Mouse (Mus musculus) olfactory bulb, adult 2 months (tissue): Measurements from ENCODE around the gene Sec31a.

Source experiments
- CTCF ChIP-seq: fragments of 200-500 bp; IDR thresholded peaks from 2 replicates; pipeline ENCODE4 v1.5.1; 2012; ENCODE audit warnings: low read depth, mild to moderate bottlenecking, low read length, moderate library complexity; ENCODE audit not compliant: insufficient read depth
- POLR2A ChIP-seq: fragments of 200-500 bp; IDR thresholded peaks from 2 replicates; pipeline ENCODE4 v1.6.1; 2012; ENCODE audit warnings: mild to moderate bottlenecking, low read depth, low read length, moderate library complexity; ENCODE audit not compliant: insufficient read depth

- TF ChIP-seq CTCF (no peak), POLR2A (no peak)
These were observed 46.1 kb downstream of the Sec31a start for GRCm38 (mm10) chr5:100369825-100370459.
